Mouse (Mus musculus): ENCODE measurements around the gene Gm20773. TPM values are rescaled to one million over a fixed set of nuclear protein-coding genes. Genes with fewer than 3 reads are reported as not detected.
"Not testable (repeated sequence)": the region's sequence is repeated elsewhere in the genome, so short reads cannot be mapped to it uniquely, and the experiment has no call there.

Gm20773 gene
- not detected in 2 replicates for polyA plus RNA-seq (2012; ENCODE audit: insufficient read depth, insufficient read length, missing spikeins)

- not testable (repeated sequence) for H3K27ac ChIP-seq (replicated peaks; ENCODE audit: low read depth, low read length); H3K4me1 ChIP-seq (ENCODE audit: control insufficient read depth, insufficient read depth, insufficient read length, low read length); H3K4me3 ChIP-seq (ENCODE audit: insufficient read depth, low read depth, low read length)
Measured at GRCm38 (mm10) chrY:13493726-13494125, at the start of gene Gm20773. Gm20773 (plus strand) TSS chrY:13494026.

- not testable (repeated sequence) for H3K4me3 ChIP-seq (ENCODE audit: insufficient read depth, low read depth, low read length); H3K4me1 ChIP-seq (ENCODE audit: control insufficient read depth, insufficient read depth, insufficient read length, low read length); H3K27ac ChIP-seq (replicated peaks; ENCODE audit: low read depth, low read length)
Measured at GRCm38 (mm10) chrY:13465479-13465878, 28.3 kb upstream of the Gm20773 start, which contains the start of gene Gm21866. Gm21866 (minus strand) TSS chrY:13465579.

Other genes starting within 250 kb of the Gm20773 start
- not detected in 2 replicates for gene Gm21440, start 241.6 kb upstream of the Gm20773 start, polyA plus RNA-seq (2012; ENCODE audit: insufficient read depth, insufficient read length, missing spikeins)
- gene Gm21454, start 241.6 kb upstream of the Gm20773 start, polyA plus RNA-seq (2012; ENCODE audit: insufficient read depth, insufficient read length, missing spikeins), result not detected in 2 replicates
- not detected in 2 replicates for gene Gm21725, start 145.0 kb upstream of the Gm20773 start, polyA plus RNA-seq (2012; ENCODE audit: insufficient read depth, insufficient read length, missing spikeins)
- not detected in 2 replicates for gene Gm21866, start 28.4 kb upstream of the Gm20773 start, polyA plus RNA-seq (2012; ENCODE audit: insufficient read depth, insufficient read length, missing spikeins)